Mouse (Mus musculus) heart, embryonic 13.5 days (tissue): ENCODE results near the gene Tmem106a. TPM values are rescaled to one million over a fixed set of nuclear protein-coding genes. Genes with fewer than 3 reads are reported as not detected.
"Not testable (repeated sequence)": the region's sequence is repeated elsewhere in the genome, so short reads cannot be mapped to it uniquely, and the experiment has no call there.

Source experiments
- ATAC-seq: fragments of 200-750 bp; cut with Nextera tagmentation; 2 replicates; pipeline ENCODE4 v1.8.0; 2017; ENCODE audit warnings: moderate TSS enrichment; ENCODE audit not compliant: insufficient number of reproducible peaks, low FRiP score, low TSS enrichment; ENCODE audit errors: extremely low read depth
- H3K27ac ChIP-seq: fragments of 300-500 bp; sonication (generic); replicated peaks from 2 replicates; pipeline ENCODE4 v1.5.1; 2015; ENCODE audit warnings: moderate library complexity, mild to moderate bottlenecking, inconsistent platforms
- H3K27me3 ChIP-seq: fragments of 300-500 bp; sonication (generic); replicated peaks from 2 replicates; pipeline ENCODE4 v1.6.1; 2015; ENCODE audit warnings: mild to moderate bottlenecking, inconsistent platforms
- H3K36me3 ChIP-seq: fragments of 300-500 bp; sonication (generic); 2 replicates; pipeline ENCODE4 v1.6.1; 2015; ENCODE audit warnings: mild to moderate bottlenecking, inconsistent platforms
- H3K4me1 ChIP-seq: fragments of 300-500 bp; sonication (generic); 2 replicates; pipeline ENCODE4 v1.6.1; 2015; ENCODE audit warnings: inconsistent platforms
- H3K4me2 ChIP-seq: fragments of 300-500 bp; sonication (generic); 2 replicates; pipeline ENCODE4 v1.6.1; 2015; ENCODE audit warnings: inconsistent platforms, mild to moderate bottlenecking, moderate library complexity
- H3K4me3 ChIP-seq: fragments of 300-500 bp; sonication (generic); 2 replicates; pipeline ENCODE4 v1.5.1; 2015; ENCODE audit warnings: moderate library complexity, mild to moderate bottlenecking, inconsistent platforms
- H3K9ac ChIP-seq: fragments of 300-500 bp; sonication (generic); 2 replicates; pipeline ENCODE4 v1.6.1; 2015; ENCODE audit warnings: inconsistent platforms, mild to moderate bottlenecking, moderate library complexity
- H3K9me3 ChIP-seq: fragments of 300-500 bp; sonication (generic); 2 replicates; pipeline ENCODE4 v1.6.1; 2016; ENCODE audit warnings: inconsistent platforms
- WGBS: fragments of 180-500 bp; shearing (Covaris S2); methylation state at CpG from one replicate; pipeline ENCODE4 v1.1.7; 2015; ENCODE audit warnings: mixed read lengths; 5-methylcytosine and 5-hydroxymethylcytosine counted together
- polyA plus RNA-seq: library from polyadenylated mRNA; unstranded; fragments of >200 nt; fragmentation: Nextera tagmentation; extraction: Ambion mirVana; gene quantifications from 2 replicates; pipeline ENCODE4 v1.2.1, GENCODE M21; 2015

Gene Tmem106a
- polyA plus RNA-seq, 1 experiment from 2014 or later, result 4.4 TPM

DNA sequence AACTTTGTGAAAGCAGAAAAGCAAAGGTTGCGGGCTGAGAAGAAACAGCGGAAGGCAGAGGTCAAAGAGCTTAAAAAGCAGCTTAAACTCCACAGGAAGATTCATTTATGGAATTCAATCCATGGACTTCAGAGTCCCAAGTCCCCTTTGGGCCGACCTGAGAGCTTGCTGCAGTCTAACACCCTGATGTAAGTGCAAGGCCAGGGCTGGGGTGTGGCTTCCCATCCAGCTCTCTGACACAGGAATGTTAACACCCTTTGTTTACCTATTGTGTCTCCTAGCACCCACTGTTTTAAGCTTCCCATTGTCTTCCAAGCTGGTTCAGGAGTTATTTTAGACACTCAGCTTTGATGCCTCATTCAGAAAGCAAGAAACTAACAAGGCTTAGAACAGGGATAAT lies 13.6 kb upstream of the Tmem106a start:
- no peak overlapping the region for H3K9ac ChIP-seq
- no peaks in the 10 kb centered on the region for H3K4me1 ChIP-seq
- no peak overlapping the region for H3K4me3 ChIP-seq
- no peak overlapping the region for H3K27ac ChIP-seq
- H3K4me2 ChIP-seq, result no peak overlapping the region
- 83% methylated on average over 3 of the region's 3 CpGs for WGBS
- H3K9me3 ChIP-seq, result no peaks in the 10 kb centered on the region
- peaks cover 96% of the 10 kb centered on the region for H3K36me3 ChIP-seq
- no peaks in the 10 kb centered on the region for H3K27me3 ChIP-seq
- no peak; the same call in 1 of the 2 replicates for ATAC-seq

GRCm38 (mm10) chr11:101576116-101576515 lies 5.9 kb upstream of the Tmem106a start:
- H3K9me3 ChIP-seq, result no peaks in the 10 kb centered on the region
- H3K27me3 ChIP-seq, result no peaks in the 10 kb centered on the region
- no peak overlapping the region for H3K4me3 ChIP-seq
- H3K4me2 ChIP-seq, result no peak overlapping the region
- peaks cover 99% of the 10 kb centered on the region for H3K36me3 ChIP-seq
- no peak overlapping the region for H3K9ac ChIP-seq
- no peaks in the 10 kb centered on the region for H3K4me1 ChIP-seq
- 76% methylated on average over 6 of the region's 6 CpGs for WGBS
- ATAC-seq, result no peak
- H3K27ac ChIP-seq, result no peak overlapping the region

GRCm38 (mm10) chr11:101581081-101581764 lies 819 bp upstream of the Tmem106a start:
- ATAC-seq, result no peak
- Histone ChIP-seq H3K4me3 (no peak overlapping the region), H3K4me1 (peaks cover 8% of the 10 kb centered on the region), H3K9ac (no peak overlapping the region), H3K36me3 (peaks cover 53% of the 10 kb centered on the region), H3K9me3 (no peaks in the 10 kb centered on the region), H3K27ac (no peak overlapping the region), H3K27me3 (no peaks in the 10 kb centered on the region), H3K4me2 (no peak overlapping the region)
- 50% methylated on average over 6 of the region's 6 CpGs for WGBS

GRCm38 (mm10) chr11:101583205-101583604 lies 1.2 kb downstream of the Tmem106a start:
- H3K4me2 ChIP-seq, result no peak overlapping the region

DNA sequence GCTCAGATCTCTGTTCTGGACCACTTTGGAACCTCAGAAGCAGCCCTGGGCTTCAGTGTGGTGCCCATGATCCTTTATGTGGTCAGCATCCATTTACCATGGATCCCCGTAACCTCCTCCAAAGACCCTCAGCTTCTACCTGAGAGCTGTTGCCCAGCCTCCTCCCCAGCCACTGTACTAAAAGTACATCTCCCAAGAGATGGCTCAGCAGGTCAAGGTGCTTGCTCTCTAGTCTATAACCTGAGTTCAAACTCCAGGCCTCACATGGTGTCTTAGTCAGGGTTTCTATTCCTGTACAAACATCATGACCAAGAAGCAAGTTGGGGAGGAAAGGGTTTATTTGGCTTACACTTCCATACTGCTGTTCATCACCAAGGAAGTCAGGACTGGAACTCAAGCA lies 3.0 kb downstream of the Tmem106a start:
- not testable (repeated sequence) for H3K4me1 ChIP-seq, H3K27me3 ChIP-seq, ATAC-seq, H3K9me3 ChIP-seq, H3K4me2 ChIP-seq, H3K27ac ChIP-seq, H3K4me3 ChIP-seq, H3K9ac ChIP-seq
- WGBS, result 91% methylated on average over 1 of the region's 1 CpGs
- H3K36me3 ChIP-seq, result peaks cover 30% of the 10 kb centered on the region

More at GRCm38 (mm10) chr11:101583205-101583604, 1.2 kb downstream of the Tmem106a start:
- H3K27ac ChIP-seq, result no peak overlapping the region
- ATAC-seq, result no peak
- H3K27me3 ChIP-seq, result no peaks in the 10 kb centered on the region
- no peak overlapping the region for H3K4me3 ChIP-seq
- peaks cover 8% of the 10 kb centered on the region for H3K4me1 ChIP-seq
- 87% methylated on average over 2 of the region's 2 CpGs for WGBS
- no peaks in the 10 kb centered on the region for H3K9me3 ChIP-seq
- H3K9ac ChIP-seq, result no peak overlapping the region
- peaks cover 48% of the 10 kb centered on the region for H3K36me3 ChIP-seq

DNA sequence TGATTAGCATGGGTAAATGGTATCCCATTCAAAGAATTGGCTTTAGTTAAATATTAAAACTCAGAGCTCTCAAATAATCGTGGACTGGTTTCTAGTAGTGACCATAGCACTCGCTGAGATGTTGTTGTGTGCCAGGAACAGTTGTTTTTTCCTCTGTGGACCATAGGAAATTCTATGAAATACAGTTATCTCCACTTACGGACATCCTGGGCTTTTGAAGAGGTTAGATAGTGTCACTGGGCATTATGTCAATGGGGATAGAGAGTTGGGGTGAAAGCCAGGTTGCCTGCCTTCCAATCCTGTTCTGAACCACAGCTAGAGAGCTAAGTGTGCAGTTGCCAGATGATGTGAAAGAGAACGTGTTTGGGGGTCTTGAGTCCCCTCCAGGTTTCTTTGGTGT lies 3.8 kb downstream of the Tmem106a start:
- 64% methylated on average over 4 of the region's 4 CpGs for WGBS
- ATAC-seq, result no peak
- no peak overlapping the region for H3K27ac ChIP-seq

GRCm38 (mm10) chr11:101587676-101588075 lies 5.6 kb downstream of the Tmem106a start:
- 85% methylated on average over 10 of the region's 10 CpGs for whole genome bisulfite sequencing
- no peak overlapping the region for H3K4me3 ChIP-seq
- no peak for ATAC-seq

More for the DNA sequence above, 3.8 kb downstream of the Tmem106a start:
- H3K4me3 ChIP-seq, result no peak overlapping the region
- H3K4me1 ChIP-seq, result peaks cover 8% of the 10 kb centered on the region
- H3K4me2 ChIP-seq, result no peak overlapping the region
- H3K9ac ChIP-seq, result no peak overlapping the region
- no peaks in the 10 kb centered on the region for H3K27me3 ChIP-seq
- peaks cover 23% of the 10 kb centered on the region for H3K36me3 ChIP-seq
- no peaks in the 10 kb centered on the region for H3K9me3 ChIP-seq

GRCm38 (mm10) chr11:101588868-101589267 lies 6.8 kb downstream of the Tmem106a start:
- Histone ChIP-seq H3K4me3 (no peak overlapping the region), H3K27me3 (no peaks in the 10 kb centered on the region), H3K36me3 (peaks cover 16% of the 10 kb centered on the region), H3K4me1 (no peaks in the 10 kb centered on the region), H3K4me2 (no peak overlapping the region), H3K27ac (no peak overlapping the region), H3K9me3 (no peaks in the 10 kb centered on the region), H3K9ac (no peak overlapping the region)
- ATAC-seq, result no peak
- 83% methylated on average over 7 of the region's 7 CpGs for WGBS

More at GRCm38 (mm10) chr11:101587676-101588075, 5.6 kb downstream of the Tmem106a start:
- Histone ChIP-seq H3K36me3 (peaks cover 16% of the 10 kb centered on the region), H3K4me2 (no peak overlapping the region), H3K9me3 (no peaks in the 10 kb centered on the region), H3K4me1 (no peaks in the 10 kb centered on the region), H3K9ac (no peak overlapping the region), H3K27ac (no peak overlapping the region), H3K27me3 (no peaks in the 10 kb centered on the region)

- no peaks in the 10 kb centered on the region for H3K9me3 ChIP-seq
- ATAC-seq, result no peak
- 26% methylated on average over 5 of the region's 5 CpGs for WGBS
- H3K27me3 ChIP-seq, result no peaks in the 10 kb centered on the region
- no peak overlapping the region for H3K4me2 ChIP-seq
- H3K4me1 ChIP-seq, result no peaks in the 10 kb centered on the region
- H3K9ac ChIP-seq, result no peak overlapping the region
- no peak overlapping the region for H3K27ac ChIP-seq
- H3K4me3 ChIP-seq, result no peak overlapping the region
- peaks cover 16% of the 10 kb centered on the region for H3K36me3 ChIP-seq
Observed at GRCm38 (mm10) chr11:101589444-101589843, 7.4 kb downstream of the Tmem106a start.

DNA sequence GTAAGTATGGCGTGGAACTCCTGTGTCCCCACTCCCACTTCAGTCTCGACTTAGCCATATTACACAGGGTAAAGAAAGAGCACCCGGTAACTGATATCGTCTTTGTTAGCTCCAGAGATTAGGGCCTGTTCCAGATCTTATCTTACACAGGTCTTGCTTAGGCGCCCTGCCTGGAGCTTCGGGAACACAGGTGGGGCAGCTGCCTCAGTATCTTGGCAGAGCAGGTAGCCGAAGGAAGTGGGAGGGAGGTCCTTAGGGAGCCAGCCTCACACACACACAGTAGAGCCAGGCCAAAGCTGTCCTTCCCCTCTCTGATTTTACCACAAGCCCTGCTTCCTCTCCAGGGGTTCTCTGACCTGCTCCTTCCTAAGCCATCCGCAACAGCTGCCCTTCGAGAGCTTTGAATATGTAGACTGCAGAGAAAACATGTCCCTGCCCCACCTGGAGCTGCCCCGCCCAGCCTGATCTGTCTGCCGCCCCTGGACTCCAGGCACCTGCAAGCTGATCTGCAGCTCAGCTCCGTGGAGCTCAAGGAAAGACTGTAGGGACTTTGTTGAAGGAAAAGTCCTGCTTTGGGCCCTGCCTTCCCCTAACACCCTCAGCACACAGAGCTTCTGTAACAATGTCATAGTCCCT lies 8.1 kb downstream of the Tmem106a start:
- H3K27ac ChIP-seq, result no peak overlapping the region
- no peak overlapping the region for H3K4me2 ChIP-seq
- peaks cover 16% of the 10 kb centered on the region for H3K36me3 ChIP-seq
- no peak overlapping the region for H3K4me3 ChIP-seq
- WGBS, result 71% methylated on average over 12 of the region's 12 CpGs
- ATAC-seq, result no peak
- no peaks in the 10 kb centered on the region for H3K9me3 ChIP-seq
- H3K9ac ChIP-seq, result no peak overlapping the region
- H3K27me3 ChIP-seq, result no peaks in the 10 kb centered on the region
- H3K4me1 ChIP-seq, result no peaks in the 10 kb centered on the region

GRCm38 (mm10) chr11:101599156-101599555 lies 17.1 kb downstream of the Tmem106a start, which contains the start of gene Gm11634:
Gm11634 (minus strand) TSS chr11:101599256.
- H3K4me2 ChIP-seq, result no peak within 1 kb of the TSS
- no peaks in the 10 kb centered on the region for H3K4me1 ChIP-seq
- no peak for ATAC-seq
- peaks cover 18% of the 10 kb centered on the region; the same call in 1 of the 2 replicates for H3K27me3 ChIP-seq
- no peak within 1 kb of the TSS for H3K9ac ChIP-seq
- whole genome bisulfite sequencing, result 71% methylated on average over 6 of the region's 6 CpGs
- no peaks in the 10 kb centered on the region for H3K36me3 ChIP-seq
- no peaks in the 10 kb centered on the region for H3K9me3 ChIP-seq
- H3K27ac ChIP-seq, result no peak within 1 kb of the TSS
- no peak within 1 kb of the TSS for H3K4me3 ChIP-seq
